Mouse (Mus musculus): ENCODE data around the gene Sec1. TPM values are rescaled to one million over a fixed set of nuclear protein-coding genes. Genes with fewer than 3 reads are reported as not detected.

The Sec1 gene
- total RNA-seq, 2 experiments from 2014 or later: 0.25 TPM; not detected in 1

DNA sequence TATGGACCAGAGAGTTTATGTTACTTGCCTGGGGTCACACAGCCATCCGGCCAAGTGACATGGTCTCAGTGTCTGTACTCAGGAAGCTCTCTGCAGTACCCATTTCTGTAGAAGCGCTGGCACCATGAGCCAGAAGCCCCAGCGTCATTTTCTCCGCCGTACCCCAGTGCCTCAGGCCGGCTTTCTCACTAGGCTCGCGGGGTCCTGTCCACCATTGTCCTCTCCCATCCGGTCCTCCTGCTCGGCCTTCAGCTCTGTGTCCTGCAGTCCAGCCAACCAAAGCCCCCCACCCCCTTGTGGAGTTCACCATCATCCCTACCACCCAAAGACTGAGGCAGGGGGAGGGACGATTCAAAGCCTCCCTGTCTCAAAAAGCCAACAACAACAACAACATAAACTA lies 7.4 kb upstream of the Sec1 start:
- DNase-seq: no peak
- Histone ChIP-seq H3K27ac (peak overlapping the region; percentile 87), H3K4me3 (peak overlapping the region; percentile 67)
- intact Hi-C loops (cut with DNase I): loop anchor here (5.0 kb wide), 1 partner anchor 234 kb away; the partner anchor contains the start of gene Bax
- no peak for TF ChIP-seq CTCF (IDR thresholded peaks at IDR 0.05)

DNA sequence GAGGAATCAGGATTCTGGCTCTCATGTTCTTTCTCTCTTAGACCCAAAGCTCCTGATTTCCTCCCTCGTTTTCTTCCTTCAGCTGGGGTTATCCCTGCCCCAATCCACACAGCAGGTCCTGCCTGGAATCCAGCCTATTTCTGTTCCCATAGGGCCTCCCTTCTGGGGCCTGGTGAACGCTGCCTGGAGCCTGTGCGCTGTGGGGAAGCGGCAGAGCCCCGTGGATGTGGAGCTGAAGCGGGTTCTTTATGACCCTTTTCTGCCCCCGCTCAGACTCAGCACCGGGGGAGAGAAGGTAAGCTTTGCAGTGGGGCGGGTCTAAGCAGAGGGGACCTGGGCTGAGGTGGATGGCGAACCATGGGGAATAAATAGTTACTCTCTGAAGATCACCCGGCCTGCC lies 6.9 kb upstream of the Sec1 start:
- peak overlapping the region; percentile 67 for H3K4me3 ChIP-seq
- intact Hi-C loops (cut with DNase I): loop anchor here (5.0 kb wide), 1 partner anchor 234 kb away; the partner anchor contains the start of gene Bax
- H3K27ac ChIP-seq: peak overlapping the region; percentile 87
- no peak for TF ChIP-seq CTCF (IDR thresholded peaks at IDR 0.05)
- peak; percentile 57 for DNase-seq

DNA sequence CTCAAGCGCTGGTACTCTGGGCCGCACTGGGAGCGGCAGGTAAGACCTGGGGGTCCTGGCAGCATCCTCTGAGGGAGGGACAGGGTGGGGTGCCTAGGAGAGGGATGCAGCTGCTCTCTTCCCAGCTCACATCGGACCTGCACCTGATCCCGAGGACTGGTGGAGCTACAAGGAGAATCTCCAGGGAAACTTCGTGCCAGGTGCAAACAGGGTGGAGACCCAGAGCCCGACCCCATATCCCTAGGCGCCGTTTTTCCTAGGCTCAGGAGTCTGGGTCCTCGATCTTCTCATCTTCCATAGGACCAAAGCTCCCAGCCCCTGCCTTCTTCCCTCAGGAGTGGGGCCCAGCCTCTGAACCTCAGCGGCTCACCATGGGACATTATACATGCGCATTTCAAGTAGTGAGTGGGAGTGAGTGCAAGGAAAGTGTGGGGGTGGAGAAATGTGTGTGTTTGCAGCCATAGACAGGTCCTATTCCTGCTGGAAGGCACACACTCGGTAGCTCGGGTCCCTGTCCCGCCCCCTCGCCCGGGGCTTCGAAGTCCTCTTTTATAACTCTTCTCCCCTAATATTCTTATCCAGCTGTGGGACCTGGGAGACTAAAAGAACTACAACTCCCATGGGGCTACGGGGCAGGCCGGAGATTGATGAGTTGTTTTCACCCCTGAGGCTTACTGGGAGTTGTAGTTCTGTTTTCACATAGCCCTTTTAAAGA lies 6.3 kb upstream of the Sec1 start:
- DNase-seq: peak; percentile 82
- Histone ChIP-seq H3K27ac (peak overlapping the region; percentile 87), H3K4me3 (peak overlapping the region; percentile 67)
- intact Hi-C loops (cut with DNase I): loop anchor here (5.0 kb wide), 1 partner anchor 233 kb away; the partner anchor contains the start of gene Bax
- TF ChIP-seq CTCF (IDR thresholded peaks at IDR 0.05): no peak

DNA sequence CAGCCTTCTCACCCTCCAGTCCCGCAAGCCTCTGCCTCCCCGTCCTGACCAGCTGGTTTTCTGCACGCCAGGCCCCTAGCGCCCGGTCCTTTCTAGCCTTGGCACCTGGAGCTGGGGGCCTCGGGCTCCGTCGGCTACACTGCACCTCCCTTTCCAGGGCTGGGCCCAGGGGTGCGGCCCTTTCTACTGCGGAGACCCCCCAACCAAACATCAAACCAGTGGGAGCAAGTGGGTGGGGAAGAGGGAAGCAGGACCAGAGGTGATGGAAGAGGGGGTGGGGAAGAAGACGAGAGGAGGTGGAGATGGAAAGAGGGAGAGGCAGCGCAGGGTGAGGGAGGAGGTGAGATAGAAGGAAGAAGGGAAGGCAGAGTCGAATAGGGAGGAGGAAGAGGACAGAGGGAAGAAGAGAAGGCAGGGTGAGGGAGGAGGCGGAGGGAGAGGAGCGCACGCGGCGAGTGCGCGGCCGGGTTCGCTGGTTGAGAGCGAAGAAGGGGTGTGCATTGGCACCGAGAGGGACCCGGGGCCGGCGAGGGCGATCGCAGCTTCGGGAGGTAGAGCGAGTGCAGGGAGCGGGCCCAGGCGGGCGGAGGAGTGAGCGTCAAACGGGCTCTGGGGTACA lies 5.4 kb upstream of the Sec1 start, which contains the start of gene Car11:
Gene Car11 (plus strand): TSS at position 321 of the 619 bp plus-strand sequence.
- peak; percentile 55 for DNase-seq
- intact Hi-C loops (cut with DNase I): loop anchor here (5.0 kb wide), 1 partner anchor 232 kb away; the partner anchor contains the start of gene Bax
- no peak for TF ChIP-seq CTCF (IDR thresholded peaks at IDR 0.05)
- Histone ChIP-seq H3K27ac (peak within 1 kb of the TSS; percentile 87), H3K4me3 (peak within 1 kb of the TSS; percentile 67)

DNA sequence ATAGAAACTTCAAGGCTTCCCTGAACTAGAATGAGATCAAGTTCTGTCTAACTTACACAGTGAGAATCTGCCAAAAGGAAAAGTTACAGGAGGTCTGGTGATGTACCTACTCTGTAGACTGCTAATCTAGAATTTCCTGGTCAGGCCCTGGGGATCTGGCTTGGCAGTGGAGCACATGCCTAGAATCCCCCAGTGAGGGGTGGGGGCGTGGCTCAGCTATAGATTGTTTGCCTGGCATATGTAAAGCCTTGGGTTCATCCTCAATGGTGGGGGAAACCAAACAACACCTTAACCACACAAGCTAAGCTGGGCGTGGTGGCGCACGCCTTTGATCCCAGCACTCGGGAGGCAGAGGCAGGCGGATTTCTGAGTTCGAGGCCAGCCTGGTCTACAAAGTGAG lies 3.7 kb upstream of the Sec1 start:
- intact Hi-C loops (cut with DNase I): no loop called here
- H3K4me3 ChIP-seq: no peak overlapping the region
- DNase-seq: no peak
- H3K27ac ChIP-seq: no peak overlapping the region
- TF ChIP-seq CTCF (IDR thresholded peaks at IDR 0.05): no peak

DNA sequence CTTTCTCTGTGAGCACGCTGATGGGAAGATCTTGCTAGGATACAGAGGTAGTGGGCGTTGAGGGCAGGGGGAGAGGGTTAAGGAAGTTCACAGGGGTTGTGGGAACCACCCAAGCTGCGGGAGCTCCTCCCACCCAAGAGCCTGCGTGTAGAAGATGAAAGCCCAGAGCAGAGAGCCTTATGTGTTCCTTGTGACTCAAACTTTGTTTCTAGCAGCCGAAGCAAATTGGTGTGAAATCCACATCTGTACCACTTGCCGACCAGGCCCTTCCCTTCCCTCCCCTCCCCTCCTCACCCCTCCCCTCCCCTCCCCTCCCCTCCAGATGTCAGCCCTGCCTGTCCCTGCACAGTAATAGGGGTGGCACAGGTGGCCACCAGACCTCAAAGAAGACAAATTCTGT lies 896 bp upstream of the Sec1 start:
- no peak for DNase-seq
- intact Hi-C loops (cut with DNase I): no loop called here
- Histone ChIP-seq H3K4me3 (no peak overlapping the region), H3K27ac (no peak overlapping the region)
- TF ChIP-seq CTCF (IDR thresholded peaks at IDR 0.05): no peak

DNA sequence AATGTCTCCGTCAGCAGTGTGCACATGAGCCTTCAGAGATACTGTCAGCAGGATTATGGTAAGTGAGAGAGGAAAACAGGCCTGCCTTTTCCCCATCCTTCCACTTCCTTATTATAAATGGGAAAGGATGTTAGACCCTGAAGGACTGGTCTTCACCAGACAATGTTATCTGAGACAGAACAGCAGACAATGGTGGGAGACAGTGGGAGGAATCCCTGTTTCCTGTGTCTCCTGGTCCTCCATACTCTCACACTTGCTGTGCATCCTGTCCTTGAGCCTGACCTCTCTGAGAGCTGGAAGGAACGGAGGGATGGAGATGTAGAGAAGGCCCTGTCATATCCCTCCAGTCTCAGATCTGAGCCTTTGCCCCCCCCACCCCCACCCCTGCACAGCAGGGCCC lies 1.8 kb downstream of the Sec1 start:
- no peak for TF ChIP-seq CTCF (IDR thresholded peaks at IDR 0.05)
- intact Hi-C loops (cut with DNase I): no loop called here

DNA sequence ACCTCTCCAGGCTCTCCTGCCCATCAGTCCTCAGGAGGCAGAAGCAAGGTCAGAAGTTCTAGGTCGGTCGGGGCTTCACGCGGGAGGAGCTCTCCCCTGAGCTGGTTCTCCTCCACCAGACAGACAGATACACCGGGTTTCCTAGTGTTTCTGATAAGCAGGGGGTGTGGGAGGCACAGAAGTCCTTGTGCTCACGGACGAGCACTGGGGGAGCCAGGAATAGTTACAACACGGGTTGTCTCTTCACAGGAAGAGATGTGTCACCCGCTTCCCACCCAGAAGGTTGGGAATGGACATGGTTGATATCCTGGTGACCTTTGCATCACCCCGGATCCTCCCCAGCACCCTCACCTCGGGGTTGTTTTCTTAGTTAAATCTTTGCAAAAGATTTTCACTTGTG lies 4.4 kb downstream of the Sec1 start:
- TF ChIP-seq CTCF (IDR thresholded peaks at IDR 0.05): no peak
- DNase-seq: no peak
- Histone ChIP-seq H3K4me3 (no peak overlapping the region), H3K27ac (no peak overlapping the region)
- intact Hi-C loops (cut with DNase I): no loop called here

More for the DNA sequence above, 1.8 kb downstream of the Sec1 start:
- DNase-seq: no peak
- no peak overlapping the region for H3K27ac ChIP-seq
- H3K4me3 ChIP-seq: no peak overlapping the region

DNA sequence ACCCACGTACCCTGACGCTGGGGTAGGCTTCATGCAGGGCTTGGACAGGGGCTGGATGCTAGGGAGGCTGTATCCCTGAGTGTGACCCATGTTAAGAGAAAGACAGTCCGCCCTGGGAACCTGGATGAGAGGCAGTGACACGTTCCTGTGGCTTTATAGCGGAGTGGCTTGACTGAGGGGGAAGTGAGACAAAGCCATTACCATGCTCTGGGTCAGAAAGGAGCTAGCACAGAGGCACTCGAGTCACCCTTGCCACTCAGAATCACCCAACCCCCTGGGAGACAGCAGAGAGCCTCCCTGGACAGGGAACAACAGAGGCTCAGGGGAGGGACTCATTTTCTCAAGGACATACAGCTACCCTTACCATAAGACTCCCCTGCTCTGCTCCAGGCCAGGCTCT lies 5.1 kb downstream of the Sec1 start:
- H3K27ac ChIP-seq: no peak overlapping the region
- intact Hi-C loops (cut with DNase I): no loop called here
- no peak for TF ChIP-seq CTCF (IDR thresholded peaks at IDR 0.05)
- no peak for DNase-seq
- no peak overlapping the region for H3K4me3 ChIP-seq

DNA sequence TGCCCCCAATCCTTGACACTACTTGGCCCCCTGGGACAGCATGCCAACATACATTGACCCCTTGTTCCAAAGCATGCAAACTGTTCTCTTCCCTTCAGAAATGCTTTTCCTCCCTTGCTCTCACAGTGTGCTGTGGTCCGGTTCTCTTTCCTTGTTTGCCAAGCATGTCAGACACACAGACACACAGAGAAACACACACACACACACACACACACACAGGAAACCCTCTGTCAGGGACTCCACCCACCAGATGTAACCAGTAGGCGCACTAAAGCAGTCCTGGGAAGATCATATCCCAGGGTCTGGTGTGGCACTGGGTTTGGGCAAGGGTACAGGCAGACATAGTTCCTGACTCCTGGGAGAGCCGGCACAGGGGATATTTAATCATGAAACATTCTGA lies 7.4 kb downstream of the Sec1 start:
- TF ChIP-seq CTCF (IDR thresholded peaks at IDR 0.05): no peak
- Histone ChIP-seq H3K4me3 (no peak overlapping the region), H3K27ac (no peak overlapping the region)
- intact Hi-C loops (cut with DNase I): loop anchor here (2.0 kb wide), 1 partner anchor 90 kb away; no protein-coding TSS in a partner anchor
- no peak for DNase-seq

DNA sequence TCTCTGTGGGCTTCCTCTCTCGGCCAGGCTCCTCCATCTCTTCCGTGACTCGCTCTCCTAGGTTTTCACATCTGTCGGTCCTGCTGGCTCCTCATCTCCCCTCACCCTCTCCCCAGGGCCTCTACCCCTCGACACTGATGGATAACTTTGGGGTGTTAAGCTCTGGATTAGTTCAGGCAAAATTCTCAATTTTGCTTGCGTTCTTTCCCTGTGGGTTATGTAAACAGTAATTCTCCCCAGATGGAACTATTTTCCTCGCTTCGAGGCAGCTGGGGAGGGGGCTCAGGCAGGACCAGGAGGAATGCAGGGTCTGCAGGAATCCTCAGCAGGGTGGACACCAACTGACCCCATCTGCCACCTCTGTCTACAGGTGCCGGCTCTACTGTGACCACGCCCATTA lies 8.4 kb downstream of the Sec1 start:
- no peak for TF ChIP-seq CTCF (IDR thresholded peaks at IDR 0.05)
- intact Hi-C loops (cut with DNase I): loop anchor here (2.0 kb wide), 1 partner anchor 89 kb away; no protein-coding TSS in a partner anchor
- H3K27ac ChIP-seq: no peak overlapping the region

DNA sequence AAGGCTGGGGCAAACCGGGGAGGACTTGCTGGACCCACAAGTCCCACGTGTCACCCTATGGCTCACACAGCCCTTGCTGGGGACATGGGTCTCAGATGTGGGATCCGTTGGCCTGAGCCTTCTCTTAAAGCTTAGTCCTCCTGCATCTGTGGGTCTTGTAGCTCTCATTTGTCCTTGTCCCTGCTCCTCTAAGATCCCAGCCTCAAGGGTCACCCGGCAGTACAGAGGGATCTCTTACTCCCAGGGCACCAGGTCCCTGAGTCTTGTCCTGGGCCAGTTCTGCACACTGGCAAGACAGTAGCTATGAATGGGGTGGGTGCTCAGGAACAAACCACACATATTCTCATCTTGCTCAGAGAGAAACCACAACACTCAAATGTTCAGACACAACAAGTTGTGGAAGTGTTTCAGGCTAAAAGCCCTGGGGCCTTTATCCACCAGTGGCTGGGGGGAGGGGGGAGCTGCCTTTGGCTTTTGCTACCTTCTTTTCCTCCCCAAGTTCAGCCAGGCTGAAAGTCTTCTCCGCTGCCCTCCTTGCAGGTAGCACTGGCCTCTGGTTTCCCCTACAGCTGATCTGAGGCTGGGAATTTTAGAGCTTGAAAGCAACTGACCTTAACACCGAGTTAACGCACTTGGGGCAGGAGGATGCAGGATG lies 10.7 kb downstream of the Sec1 start, which contains the start of gene Ntn5:
Gene Ntn5 (plus strand): TSS at position 627 of the 655 bp plus-strand sequence.
- TF ChIP-seq CTCF (IDR thresholded peaks at IDR 0.05): no peak
- no peak for DNase-seq
- Histone ChIP-seq H3K27ac (peak within 1 kb of the TSS; percentile 48; the same call in 1 of the 2 replicates), H3K4me3 (no peak within 1 kb of the TSS)
- intact Hi-C loops (cut with DNase I): loop anchor here (2.0 to 5.0 kb wide), 2 partner anchors 41 to 206 kb away; no protein-coding TSS in a partner anchor

More for the DNA sequence above, 8.4 kb downstream of the Sec1 start:
- H3K4me3 ChIP-seq: no peak overlapping the region
- DNase-seq: no peak

Data from gastrocnemius, adult 2 months (tissue).